ENCODE assay signal across 28 mouse cellular contexts in genomic region chr5:26206066-26206765, GRCm38 (mm10). TPM values are rescaled to one million over a fixed set of nuclear protein-coding genes. Genes with fewer than 3 reads are reported as not detected.
A peak's percentile ranks its signal among the peaks of the same experiment; 100 is the strongest.
DNase-seq lines count a peak whose midpoint lies in the region; ATAC-seq lines count a peak whose summit lies in the region.
"Had no signal": no experiment of that assay in that cellular context is flagged by ENCODE, and none has a peak within 500 bp of the region (broad histone marks: within the 10 kb centered on the region; RNA-seq: fewer than 3 reads in every experiment).

No protein-coding gene starts in this region.

- WGBS in heart, embryonic 11.5 days (ENCODE audit: insufficient replicate concordance): 82% methylated on average over 6 of the region's 6 CpGs
- WGBS in hindbrain, embryonic 12.5 days: 59% methylated on average over 6 of the region's 6 CpGs
- 66% methylated on average over 6 of the region's 6 CpGs for WGBS in neural tube, embryonic 13.5 days

- no peaks in the 10 kb centered on the region for H3K4me1 ChIP-seq in heart, embryonic 11.5 days (ENCODE audit: control insufficient read depth, insufficient read depth, low read length)
- H3K4me1 ChIP-seq in hindbrain, embryonic 12.5 days: peaks cover 5% of the 10 kb centered on the region; the same call in 1 of the 2 replicates
- H3K4me1 ChIP-seq in neural tube, embryonic 13.5 days (replicated peaks): peaks cover 11% of the 10 kb centered on the region
- H3K4me1 ChIP-seq: embryonic facial prominence, embryonic 10.5 days; limb, embryonic 10.5 days; megakaryocyte, embryonic 14.5 days had no signal

- no peak overlapping the region for H3K27ac ChIP-seq in heart, embryonic 11.5 days (ENCODE audit: low read depth, low read length)
- peak overlapping the region; percentile 49 for H3K27ac ChIP-seq in hindbrain, embryonic 12.5 days
- no peak overlapping the region for H3K27ac ChIP-seq in neural tube, embryonic 13.5 days (replicated peaks)
- H3K27ac ChIP-seq: embryonic facial prominence, embryonic 10.5 days; forebrain, embryonic 12.5 days; kidney, postnatal 0 days; left cerebral cortex, adult 2 months; limb, embryonic 10.5 days had no signal

- H3K4me3 ChIP-seq in heart, embryonic 11.5 days (ENCODE audit: low read depth, low read length): no peak overlapping the region
- no peak overlapping the region for H3K4me3 ChIP-seq in hindbrain, embryonic 12.5 days
- no peak overlapping the region for H3K4me3 ChIP-seq in neural tube, embryonic 13.5 days
- H3K4me3 ChIP-seq: embryonic facial prominence, embryonic 10.5 days; forebrain, embryonic 12.5 days; left cerebral cortex, adult 2 months; limb, embryonic 10.5 days; megakaryocyte, embryonic 14.5 days had no signal

- no peaks in the 10 kb centered on the region for H3K36me3 ChIP-seq in heart, embryonic 11.5 days (ENCODE audit: control insufficient read depth, insufficient read depth, low read length)
- H3K36me3 ChIP-seq in hindbrain, embryonic 12.5 days: no peaks in the 10 kb centered on the region
- no peaks in the 10 kb centered on the region for H3K36me3 ChIP-seq in neural tube, embryonic 13.5 days
- H3K36me3 ChIP-seq: embryonic facial prominence, embryonic 10.5 days; forebrain, embryonic 12.5 days; G1E; limb, embryonic 10.5 days had no signal

- no peaks in the 10 kb centered on the region for H3K9me3 ChIP-seq in heart, embryonic 11.5 days (replicated peaks; ENCODE audit: control insufficient read depth, low read length)
- H3K9me3 ChIP-seq in hindbrain, embryonic 12.5 days (replicated peaks): no peaks in the 10 kb centered on the region
- H3K9me3 ChIP-seq in neural tube, embryonic 13.5 days: no peaks in the 10 kb centered on the region
- H3K9me3 ChIP-seq: embryonic facial prominence, embryonic 10.5 days; forebrain, embryonic 12.5 days; limb, embryonic 10.5 days had no signal

- no peak for ATAC-seq in heart, embryonic 11.5 days (replicated peaks; ENCODE audit: insufficient number of reproducible peaks, low FRiP score, low TSS enrichment)
- peak; percentile 81 for ATAC-seq in hindbrain, embryonic 12.5 days (ENCODE audit: low FRiP score)
- ATAC-seq in neural tube, embryonic 13.5 days (ENCODE audit: low read depth): 0 out of 2 replicates have a peak, but pooled peaks have one; percentile 54
- ATAC-seq: liver, postnatal 0 days had no signal

- no peak overlapping the region for H3K9ac ChIP-seq in heart, embryonic 11.5 days (ENCODE audit: low read depth, low read length)
- no peak overlapping the region for H3K9ac ChIP-seq in hindbrain, embryonic 12.5 days
- no peak overlapping the region for H3K9ac ChIP-seq in neural tube, embryonic 13.5 days
- H3K9ac ChIP-seq: forebrain, embryonic 12.5 days; liver, postnatal 0 days had no signal

- peak; percentile 49 for DNase-seq in heart, adult 11 months
- DNase-seq in left cerebral cortex, postnatal 4 days: peak; percentile 25
- no peak for DNase-seq in left cerebral cortex, adult 11 months (ENCODE audit: low spot score)
- no peak for DNase-seq in thymus, postnatal 4 days
- DNase-seq in layer of hippocampus, postnatal 25 days (ENCODE audit: extremely low spot score in 1 of 2, low spot score in 1 of 2): no peak
- DNase-seq: adrenal gland, postnatal 25 days; cerebellum, adult 18-20 months; gastrocnemius, postnatal 10 days; heart, adult 18-20 months; heart, postnatal 36 days; liver, postnatal 0 days; lung, postnatal 10 days; right cerebral cortex, postnatal 14 days; spleen, adult 18-20 months had no signal

- intact Hi-C loops in left cerebral cortex, postnatal 4 days (cut with DNase I): no loop called here

- H3K27me3 ChIP-seq in heart, embryonic 11.5 days (ENCODE audit: control insufficient read depth, insufficient read depth, low read length): no peaks in the 10 kb centered on the region
- H3K27me3 ChIP-seq in hindbrain, embryonic 12.5 days: no peaks in the 10 kb centered on the region
- H3K27me3 ChIP-seq in neural tube, embryonic 13.5 days: no peaks in the 10 kb centered on the region
- H3K27me3 ChIP-seq: megakaryocyte, embryonic 14.5 days had no signal

- H3K4me2 ChIP-seq in heart, embryonic 11.5 days: no peak overlapping the region
- H3K4me2 ChIP-seq in hindbrain, embryonic 12.5 days (replicated peaks): no peak overlapping the region
- H3K4me2 ChIP-seq in neural tube, embryonic 13.5 days: no peak overlapping the region
- H3K4me2 ChIP-seq: forebrain, embryonic 12.5 days had no signal

RNA-seq across cellular contexts. Expression of gene Gm7361, which starts 51.3 kb away (rescaled TPM):
- polyA plus RNA-seq in heart, embryonic 11.5 days (2014; fragmentation: Nextera tagmentation; extraction: Ambion mirVana): 0.15 TPM in 1 of 2 replicates, not detected in the other
- total RNA-seq in left cerebral cortex, postnatal 4 days (2021): under 1 TPM; 0.24 to 0.30 TPM
- 0.06 TPM in 1 of 2 replicates, not detected in the other for polyA plus RNA-seq in hindbrain, embryonic 12.5 days (2016; fragmentation: Nextera tagmentation; extraction: Ambion mirVana)
- 0.08 TPM in 1 of 2 replicates, not detected in the other for polyA plus RNA-seq in neural tube, embryonic 13.5 days (2015; fragmentation: Nextera tagmentation; extraction: Ambion mirVana)
- total RNA-seq in layer of hippocampus, postnatal 25 days (2021): under 1 TPM; 0.16 to 0.30 TPM
- total RNA-seq: common myeloid progenitor, adult 5-6 weeks; gastrocnemius, postnatal 10 days; heart, adult 18-20 months; heart, postnatal 36 days; liver, adult 2 months had no signal
- polyA plus RNA-seq: embryonic facial prominence, embryonic 10.5 days; forebrain, embryonic 12.5 days; G1E; heart, embryonic 14.5 days; kidney, postnatal 0 days; limb, embryonic 10.5 days; liver, adult 2 months; liver, postnatal 0 days; stomach, embryonic 14.5 days had no signal

Comparison
In these comparisons a context has a peak if more than half of its experiments do, and no peak if none do; other contexts are left out.
1. DNase-seq: peak in heart, adult 11 months (single experiment) and left cerebral cortex, postnatal 4 days (single experiment); none in left cerebral cortex, adult 11 months (single experiment), thymus, postnatal 4 days (single experiment) and layer of hippocampus, postnatal 25 days (0 of 2).